19 mouse cellular contexts compared by ENCODE assay signal in the genomic region with DNA sequence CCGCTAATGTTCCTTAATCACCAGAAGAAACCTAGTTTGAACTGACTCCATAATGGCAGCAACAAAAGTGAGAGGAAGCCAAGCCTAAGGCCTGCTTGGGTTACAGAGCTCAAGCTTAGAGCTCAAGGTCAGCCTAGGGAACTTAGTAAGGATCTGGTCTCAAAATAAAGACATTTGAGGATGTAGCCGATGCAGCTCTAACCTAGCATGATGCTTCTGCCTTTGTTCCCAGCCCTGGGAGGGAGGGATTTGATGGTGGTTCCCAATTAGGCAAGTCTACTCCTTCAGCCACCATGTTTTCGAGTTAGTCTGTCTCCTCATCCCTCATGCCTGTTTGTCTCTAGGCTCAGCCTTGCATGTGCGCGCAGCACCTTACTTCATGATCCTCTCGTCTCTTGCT.
DNase-seq lines count a peak whose midpoint lies in the region; TF ChIP-seq lines count a peak whose summit lies in the region.
"Had no signal": no experiment of that assay in that cellular context is flagged by ENCODE, and none has a peak within 500 bp of the region (broad histone marks: within the 10 kb centered on the region; RNA-seq: fewer than 3 reads in every experiment).

No protein-coding gene starts in this region.

- H3K27ac ChIP-seq in gastrocnemius, adult 2 months = no peak overlapping the region

- DNase-seq in ES-CJ7 (ENCODE audit: low read depth, low spot score) (peak; percentile 27), R1 (ENCODE audit: low read depth, low spot score) (peak; percentile 57), ZHBTc4 (ENCODE audit: low read depth, low spot score) (peak; percentile 58)
- DNase-seq in gastrocnemius, adult 8-10 months (ENCODE audit: low spot score in 2 of 2) = no peak
- no peak for DNase-seq in kidney, adult 9 months
- no peak for DNase-seq in gastrocnemius, adult 2 months
- DNase-seq: adrenal gland, adult 2 months; adrenal gland, adult 8-10 months; adrenal gland, postnatal 10 days; adrenal gland, postnatal 14 days; adrenal gland, postnatal 25 days; adrenal gland, postnatal 36 days; B cell, adult 2 months; cerebellum, adult 11 months; cerebellum, adult 11-12 months; cerebellum, adult 18-20 months; cerebellum, adult 2 months; cerebellum, adult 8-10 months; cerebellum, adult 9-10 months had no signal

- H3K4me3 ChIP-seq in gastrocnemius, adult 2 months = no peak overlapping the region

- intact Hi-C loops in gastrocnemius, adult 2 months (cut with DNase I) = no loop called here

- TF ChIP-seq CTCF in gastrocnemius, adult 2 months (IDR thresholded peaks at IDR 0.05) = no peak

Comparison
In these comparisons a context has a peak if more than half of its experiments do, and no peak if none do; other contexts are left out.
1. DNase-seq: peak in ES-CJ7 (single experiment), R1 (single experiment) and ZHBTc4 (single experiment); none in gastrocnemius, adult 8-10 months (0 of 2), kidney, adult 9 months (single experiment) and gastrocnemius, adult 2 months (single experiment).